Mouse (Mus musculus) erythroblast, embryonic 14.5 days (primary cell): ENCODE results near the gene Tyro3. TPM values are rescaled to one million over a fixed set of nuclear protein-coding genes. Genes with fewer than 3 reads are reported as not detected.

Source experiments
- H3K27me3 ChIP-seq: 2 replicates; pipeline ENCODE4 v1.6.1; 2012; ENCODE audit warnings: inconsistent platforms; ENCODE audit not compliant: control insufficient read depth
- H3K36me3 ChIP-seq: 2 replicates; pipeline ENCODE4 v1.6.1; 2012; ENCODE audit warnings: mild to moderate bottlenecking, inconsistent platforms; ENCODE audit not compliant: control insufficient read depth
- H3K4me1 ChIP-seq: 2 replicates; pipeline ENCODE4 v1.6.1; 2012; ENCODE audit warnings: inconsistent platforms; ENCODE audit not compliant: control insufficient read depth
- H3K4me3 ChIP-seq: replicated peaks from 2 replicates; pipeline ENCODE3; 2012; ENCODE audit warnings: moderate library complexity, mild to moderate bottlenecking, inconsistent platforms
- H3K9me3 ChIP-seq: 2 replicates; pipeline ENCODE4 v1.6.1; 2012; ENCODE audit warnings: low read length, inconsistent platforms, mixed read lengths; ENCODE audit not compliant: control insufficient read depth
- GATA1 ChIP-seq: IDR thresholded peaks from 2 replicates; pipeline ENCODE4 v1.6.1; 2012; ENCODE audit warnings: low read length, inconsistent platforms, mixed read lengths
- TAL1 ChIP-seq: IDR thresholded peaks from 3 replicates; pipeline ENCODE4 v1.6.1; 2012; ENCODE audit warnings: low read length, inconsistent platforms, mixed read lengths
- polyA plus RNA-seq: library from polyadenylated mRNA; stranded (reverse); fragments of >175 nt; gene quantifications from 2 replicates; pipeline ENCODE4 v1.2.3, GENCODE M21; 2012

Tyro3 gene
- polyA plus RNA-seq, 1 experiment, result not detected

DNA sequence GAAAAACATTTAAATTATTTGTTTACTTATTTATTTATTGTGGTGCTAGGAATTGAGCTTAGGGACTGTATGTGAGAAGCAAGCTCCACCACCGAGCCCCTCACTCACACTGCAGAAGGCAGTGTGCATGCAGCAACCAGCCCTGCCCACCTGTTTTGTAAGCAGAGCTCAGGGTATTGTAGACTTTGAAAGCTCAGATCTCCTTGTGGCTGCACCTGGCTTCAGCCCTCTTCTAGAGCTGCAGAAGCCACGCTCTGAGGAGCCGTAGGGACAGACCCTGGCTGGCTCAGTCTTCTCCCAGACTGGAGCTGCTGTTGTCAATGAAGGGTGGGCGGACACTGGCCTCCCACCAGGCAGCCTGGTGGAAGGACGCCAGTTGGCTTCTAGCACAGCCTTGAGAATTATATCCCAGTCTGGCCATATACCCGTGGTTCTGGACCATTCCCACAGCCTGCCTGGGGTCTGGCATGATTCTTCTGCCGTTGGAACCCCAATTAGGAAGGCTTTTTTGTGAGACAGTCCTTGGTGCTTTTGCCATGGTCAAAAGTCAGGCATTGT lies 16.9 kb downstream of the Tyro3 start:
- Histone ChIP-seq H3K4me1 (no peaks in the 10 kb centered on the region), H3K36me3 (no peaks in the 10 kb centered on the region), H3K9me3 (no peaks in the 10 kb centered on the region), H3K4me3 (no peak overlapping the region), H3K27me3 (peaks cover 12% of the 10 kb centered on the region)
- TF ChIP-seq GATA1 (no peak), TAL1 (no peak)

DNA sequence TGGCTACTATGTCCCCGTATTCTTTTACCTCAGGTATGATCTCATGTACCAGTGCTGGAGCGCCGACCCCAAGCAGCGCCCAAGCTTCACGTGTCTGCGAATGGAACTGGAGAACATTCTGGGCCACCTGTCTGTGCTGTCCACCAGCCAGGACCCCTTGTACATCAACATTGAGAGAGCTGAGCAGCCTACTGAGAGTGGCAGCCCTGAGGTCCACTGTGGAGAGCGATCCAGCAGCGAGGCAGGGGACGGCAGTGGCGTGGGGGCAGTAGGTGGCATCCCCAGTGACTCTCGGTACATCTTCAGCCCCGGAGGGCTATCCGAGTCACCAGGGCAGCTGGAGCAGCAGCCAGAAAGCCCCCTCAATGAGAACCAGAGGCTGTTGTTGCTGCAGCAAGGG lies 19.1 kb downstream of the Tyro3 start:
- H3K9me3 ChIP-seq, result no peaks in the 10 kb centered on the region
- no peaks in the 10 kb centered on the region for H3K4me1 ChIP-seq
- H3K4me3 ChIP-seq, result no peak overlapping the region
- H3K27me3 ChIP-seq, result peaks cover 2% of the 10 kb centered on the region; the same call in 1 of the 2 replicates
- TF ChIP-seq GATA1 (no peak), TAL1 (no peak)
- H3K36me3 ChIP-seq, result no peaks in the 10 kb centered on the region

DNA sequence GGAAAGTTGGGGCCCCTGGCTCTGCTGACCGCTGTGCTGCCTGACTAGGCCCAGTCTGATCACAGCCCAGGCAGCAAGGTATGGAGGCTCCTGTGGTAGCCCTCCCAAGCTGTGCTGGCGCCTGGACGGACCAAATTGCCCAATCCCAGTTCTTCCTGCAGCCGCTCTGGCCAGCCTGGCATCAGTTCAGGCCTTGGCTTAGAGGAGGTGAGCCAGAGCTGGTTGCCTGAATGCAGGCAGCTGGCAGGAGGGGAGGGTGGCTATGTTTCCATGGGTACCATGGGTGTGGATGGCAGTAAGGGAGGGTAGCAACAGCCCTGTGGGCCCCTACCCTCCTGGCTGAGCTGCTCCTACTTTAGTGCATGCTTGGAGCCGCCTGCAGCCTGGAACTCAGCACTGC lies 19.5 kb downstream of the Tyro3 start:
- Histone ChIP-seq H3K27me3 (no peaks in the 10 kb centered on the region), H3K4me1 (no peaks in the 10 kb centered on the region), H3K36me3 (no peaks in the 10 kb centered on the region), H3K9me3 (no peaks in the 10 kb centered on the region), H3K4me3 (no peak overlapping the region)
- no peak for TF ChIP-seq TAL1
- TF ChIP-seq GATA1, result no peak

DNA sequence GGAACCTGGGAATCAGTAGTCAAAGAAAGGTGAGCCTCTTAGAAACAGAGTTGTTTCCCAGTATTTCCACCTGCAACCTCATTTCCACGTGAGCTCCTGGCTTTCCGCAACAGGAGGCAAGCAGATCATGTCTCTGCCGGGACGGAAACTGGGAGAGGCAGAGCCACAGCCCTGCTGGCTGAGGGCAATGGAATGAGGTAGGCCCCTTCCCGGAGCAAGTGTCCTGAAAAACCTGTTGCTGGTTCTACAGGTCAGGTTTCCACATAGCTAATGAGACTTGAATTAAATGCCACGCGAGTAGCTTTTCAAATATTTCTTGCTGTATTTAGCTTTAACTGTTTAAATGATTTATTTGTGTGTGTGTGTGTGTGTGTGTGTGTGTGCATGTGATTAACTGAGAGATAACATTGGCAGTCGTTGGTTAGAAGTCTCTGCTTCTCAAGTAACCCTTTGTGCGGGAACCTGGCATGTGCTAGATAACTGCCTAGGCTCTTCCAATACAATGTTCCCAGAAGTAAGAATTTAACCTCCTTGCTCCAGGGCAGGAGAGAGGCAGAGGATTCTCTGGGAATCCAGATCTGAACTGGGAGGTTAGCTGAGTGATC lies 21.2 kb downstream of the Tyro3 start:
- Histone ChIP-seq H3K4me3 (no peak overlapping the region), H3K36me3 (no peaks in the 10 kb centered on the region), H3K27me3 (no peaks in the 10 kb centered on the region), H3K4me1 (no peaks in the 10 kb centered on the region), H3K9me3 (no peaks in the 10 kb centered on the region)
- no peak for TF ChIP-seq TAL1

DNA sequence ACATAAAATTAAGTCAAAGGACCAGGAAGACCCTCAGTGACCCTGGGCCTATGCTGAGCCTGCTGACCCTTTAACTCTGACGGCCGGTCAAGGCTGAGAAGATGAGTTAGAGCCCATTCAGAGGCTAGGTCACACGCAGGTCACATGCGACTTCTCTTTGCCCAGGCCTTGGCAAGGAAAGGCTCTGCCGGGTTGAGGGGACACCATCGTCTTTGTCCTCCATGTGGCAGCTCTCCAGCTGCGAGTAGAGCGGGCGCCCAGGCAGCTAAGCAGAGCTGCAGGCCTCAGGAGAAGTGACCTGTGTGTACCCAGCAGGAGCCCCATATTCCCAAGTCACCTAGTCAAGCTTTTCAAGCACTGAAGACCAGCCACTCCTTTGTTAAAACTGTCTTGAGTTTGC lies 23.6 kb downstream of the Tyro3 start:
- H3K36me3 ChIP-seq, result no peaks in the 10 kb centered on the region
- no peaks in the 10 kb centered on the region for H3K27me3 ChIP-seq
- TF ChIP-seq GATA1, result no peak
- H3K9me3 ChIP-seq, result no peaks in the 10 kb centered on the region
- H3K4me3 ChIP-seq, result no peak overlapping the region
- no peaks in the 10 kb centered on the region for H3K4me1 ChIP-seq

DNA sequence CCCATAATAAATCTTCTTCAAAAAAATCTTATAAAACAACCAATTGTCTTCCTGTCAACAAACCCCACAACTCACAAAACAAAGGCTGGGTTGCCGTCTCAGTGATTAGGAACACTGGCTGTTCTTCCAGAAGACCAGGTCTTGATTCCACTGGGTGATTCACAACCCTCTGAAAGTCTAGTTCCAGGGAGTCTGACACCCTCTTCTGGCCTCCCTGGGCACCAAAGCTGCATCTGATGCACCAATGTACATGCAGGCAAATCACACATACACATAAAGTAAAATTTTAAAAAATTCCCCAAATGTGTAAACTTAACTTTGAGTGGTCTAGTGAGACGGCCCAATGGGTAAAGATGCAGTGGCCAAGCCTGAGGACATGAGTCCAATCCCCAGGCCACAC lies 33.0 kb downstream of the Tyro3 start:
- TF ChIP-seq TAL1, result no peak
- TF ChIP-seq GATA1, result no peak
- H3K36me3 ChIP-seq, result no peaks in the 10 kb centered on the region
- H3K9me3 ChIP-seq, result no peaks in the 10 kb centered on the region
- no peak overlapping the region for H3K4me3 ChIP-seq
- no peaks in the 10 kb centered on the region for H3K27me3 ChIP-seq
- H3K4me1 ChIP-seq, result no peaks in the 10 kb centered on the region

DNA sequence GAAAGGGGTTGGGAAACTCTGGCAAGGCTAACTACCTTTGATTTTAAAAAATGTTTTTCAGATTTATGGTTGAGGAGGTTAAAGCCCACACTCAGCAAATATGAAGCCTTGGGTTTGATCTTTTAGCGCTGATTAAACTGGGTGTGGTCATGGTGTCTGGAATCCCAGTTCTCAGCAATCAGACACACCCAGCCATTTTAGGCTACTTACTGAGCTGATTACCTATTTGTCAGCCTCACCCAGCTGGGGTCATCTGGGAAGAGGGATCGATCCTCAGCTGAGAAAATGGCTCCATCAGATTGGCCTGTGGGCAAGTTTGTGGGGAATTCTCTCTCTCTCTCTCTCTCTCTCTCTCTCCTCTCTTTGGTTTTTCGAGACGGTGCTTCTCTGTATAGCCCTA lies 36.7 kb downstream of the Tyro3 start:
- H3K27me3 ChIP-seq, result peaks cover 11% of the 10 kb centered on the region
- no peaks in the 10 kb centered on the region for H3K4me1 ChIP-seq
- H3K36me3 ChIP-seq, result no peaks in the 10 kb centered on the region
- no peak for TF ChIP-seq TAL1
- TF ChIP-seq GATA1, result no peak
- H3K9me3 ChIP-seq, result no peaks in the 10 kb centered on the region
- H3K4me3 ChIP-seq, result no peak overlapping the region

DNA sequence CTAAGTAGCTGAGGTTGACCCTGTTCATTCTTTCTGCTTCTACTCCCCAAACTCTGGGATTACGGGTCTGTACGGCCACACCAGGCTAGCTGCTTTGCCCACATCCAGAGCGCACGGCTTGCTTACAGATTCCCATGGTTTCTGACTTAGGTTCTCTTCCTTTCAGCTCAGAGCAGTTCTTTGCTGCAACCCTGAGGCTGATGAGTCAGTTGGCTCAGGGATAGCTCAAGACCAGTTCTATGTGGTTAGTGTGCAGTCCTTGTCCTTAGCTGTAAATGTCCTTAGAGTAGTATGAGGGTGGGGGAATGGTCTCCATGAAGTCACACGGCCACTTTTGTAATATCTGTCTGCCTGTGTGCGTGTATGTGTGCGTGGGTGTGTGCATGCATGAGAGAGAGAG lies 40.1 kb downstream of the Tyro3 start:
- TF ChIP-seq GATA1 (no peak), TAL1 (no peak)
- no peaks in the 10 kb centered on the region for H3K36me3 ChIP-seq

DNA sequence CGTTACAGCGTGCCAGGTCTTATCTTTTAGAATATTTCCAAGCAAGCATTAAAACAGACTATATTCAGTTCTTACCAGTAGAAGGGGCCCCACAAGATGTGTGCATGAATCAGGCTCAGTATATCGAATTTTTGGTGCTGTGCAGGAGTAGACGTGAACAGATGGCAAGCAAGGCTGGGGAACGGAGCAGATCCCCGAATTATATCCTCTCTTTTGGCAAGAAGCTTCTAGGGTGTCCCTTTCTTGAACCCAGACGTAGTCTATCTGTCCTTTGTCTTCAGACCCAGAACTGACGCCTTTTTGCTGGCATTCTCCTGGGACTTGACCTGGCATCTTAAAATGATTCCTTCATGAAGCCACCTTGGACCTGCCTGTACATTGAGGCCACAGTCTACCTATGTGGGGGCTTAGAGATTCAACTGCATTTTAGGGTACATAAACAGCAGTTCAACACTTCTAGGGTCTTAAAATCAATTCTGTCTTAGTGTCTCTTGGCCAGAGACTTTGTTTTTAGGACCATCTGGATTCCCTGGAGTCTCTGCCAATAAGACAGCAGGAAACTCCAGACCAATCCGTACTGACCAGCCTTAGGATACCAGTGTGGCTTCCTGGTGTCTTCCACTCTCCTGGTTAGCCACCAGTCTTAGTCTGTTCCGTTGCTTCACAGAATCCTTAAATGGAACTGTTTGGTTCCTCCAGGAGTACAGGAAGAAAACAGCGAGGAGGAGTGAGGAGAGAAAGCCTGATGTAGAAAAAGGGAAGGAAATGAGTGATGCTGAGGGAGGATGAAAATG lies 41.0 kb downstream of the Tyro3 start:
- peaks cover 11% of the 10 kb centered on the region for H3K27me3 ChIP-seq
- H3K36me3 ChIP-seq, result no peaks in the 10 kb centered on the region
- no peaks in the 10 kb centered on the region for H3K4me1 ChIP-seq
- H3K9me3 ChIP-seq, result no peaks in the 10 kb centered on the region
- no peak overlapping the region for H3K4me3 ChIP-seq
- TF ChIP-seq GATA1 (no peak), TAL1 (no peak)

More for the DNA sequence above, 40.1 kb downstream of the Tyro3 start:
- Histone ChIP-seq H3K9me3 (no peaks in the 10 kb centered on the region), H3K4me3 (no peak overlapping the region), H3K4me1 (no peaks in the 10 kb centered on the region), H3K27me3 (peaks cover 11% of the 10 kb centered on the region)
